In genomic region chr9:78378113-78378785, GRCm38 (mm10) we compare ENCODE assay signal across 8 mouse cellular contexts. TPM values are rescaled to one million over a fixed set of nuclear protein-coding genes. Genes with fewer than 3 reads are reported as not detected.
DNase-seq lines count a peak whose midpoint lies in the region; ATAC-seq lines count a peak whose summit lies in the region.

Gene Ooep, minus strand, starts transcription at chr9:78378725.

- H3K4me2 ChIP-seq in kidney, embryonic 14.5 days (replicated peaks; ENCODE audit: low read depth, low read length): peak within 1 kb of the TSS; percentile 51
- peak within 1 kb of the TSS; percentile 56 for H3K4me2 ChIP-seq in embryonic facial prominence, embryonic 14.5 days (ENCODE audit: low read depth, low read length)
- peak within 1 kb of the TSS; percentile 50 for H3K4me2 ChIP-seq in stomach, embryonic 14.5 days (replicated peaks; ENCODE audit: low read depth, low read length)

- peak within 1 kb of the TSS; percentile 52; the same call in 1 of the 2 replicates for H3K9ac ChIP-seq in kidney, embryonic 14.5 days (ENCODE audit: low read depth, low read length)
- peak within 1 kb of the TSS; percentile 41 for H3K9ac ChIP-seq in embryonic facial prominence, embryonic 14.5 days (ENCODE audit: low read depth, low read length)
- H3K9ac ChIP-seq in stomach, embryonic 14.5 days (replicated peaks; ENCODE audit: low read depth, low read length): no peak within 1 kb of the TSS

- peaks cover 12% of the 10 kb centered on the region for H3K4me1 ChIP-seq in kidney, embryonic 14.5 days (ENCODE audit: control insufficient read depth, insufficient read depth, low read length)
- no peaks in the 10 kb centered on the region for H3K4me1 ChIP-seq in embryonic facial prominence, embryonic 14.5 days (ENCODE audit: control insufficient read depth, insufficient read depth, low read length)
- peaks cover 7% of the 10 kb centered on the region; the same call in 1 of the 2 replicates for H3K4me1 ChIP-seq in stomach, embryonic 14.5 days (ENCODE audit: control insufficient read depth, insufficient read depth, low read length)

- WGBS in kidney, embryonic 14.5 days: 4% methylated on average over 21 of the region's 23 CpGs
- 4% methylated on average over 19 of the region's 23 CpGs for WGBS in embryonic facial prominence, embryonic 14.5 days
- WGBS in stomach, embryonic 14.5 days: 6% methylated on average over 19 of the region's 23 CpGs

- H3K4me3 ChIP-seq in kidney, embryonic 14.5 days (ENCODE audit: low read length): peak within 1 kb of the TSS; percentile 32
- H3K4me3 ChIP-seq in embryonic facial prominence, embryonic 14.5 days (ENCODE audit: low read depth, low read length): peak within 1 kb of the TSS; percentile 28
- peak within 1 kb of the TSS; percentile 18; the same call in 1 of the 2 replicates for H3K4me3 ChIP-seq in stomach, embryonic 14.5 days (ENCODE audit: low read depth, low read length)

- no peak for DNase-seq in kidney, adult 18-20 months
- peak; percentile 46 for DNase-seq in R1 (ENCODE audit: low read depth, low spot score)
- peak; percentile 82 for DNase-seq in embryonic facial prominence, embryonic 14.5 days (ENCODE audit: low spot score)
- peak; percentile 37 to 63 for DNase-seq in kidney, postnatal 4 days
- DNase-seq in mesoderm, embryonic 11.5 days (ENCODE audit: low read depth, low spot score): peak; percentile 28

- no peaks in the 10 kb centered on the region for H3K9me3 ChIP-seq in kidney, embryonic 14.5 days (ENCODE audit: control insufficient read depth, low read length)
- H3K9me3 ChIP-seq in embryonic facial prominence, embryonic 14.5 days (ENCODE audit: control insufficient read depth, low read length): no peaks in the 10 kb centered on the region
- H3K9me3 ChIP-seq in stomach, embryonic 14.5 days (ENCODE audit: control insufficient read depth, low read depth, low read length): no peaks in the 10 kb centered on the region

- H3K27me3 ChIP-seq in kidney, embryonic 14.5 days (ENCODE audit: control insufficient read depth, insufficient read depth, low read length): peaks cover 8% of the 10 kb centered on the region; the same call in 1 of the 2 replicates
- H3K27me3 ChIP-seq in embryonic facial prominence, embryonic 14.5 days (replicated peaks; ENCODE audit: control insufficient read depth, insufficient read depth, low read length): 0 out of 2 replicates have a peak, but pooled peaks cover 4% of the 10 kb centered on the region
- no peaks in the 10 kb centered on the region for H3K27me3 ChIP-seq in stomach, embryonic 14.5 days (ENCODE audit: control insufficient read depth, insufficient read depth, low read length)

- ATAC-seq in kidney, embryonic 14.5 days (ENCODE audit: low FRiP score, low TSS enrichment): peak; percentile 81
- peak; percentile 93 for ATAC-seq in embryonic facial prominence, embryonic 14.5 days (ENCODE audit: low read depth)
- ATAC-seq in stomach, embryonic 14.5 days (ENCODE audit: insufficient number of reproducible peaks, insufficient read depth, low FRiP score, low read depth): peak; percentile 79
- ATAC-seq in erythroid progenitor cell, adult 5-6 weeks (replicated peaks; ENCODE audit: low FRiP score, poor library complexity, severe bottlenecking): no peak

- H3K27ac ChIP-seq in kidney, embryonic 14.5 days (ENCODE audit: low read depth, low read length): no peak within 1 kb of the TSS
- H3K27ac ChIP-seq in embryonic facial prominence, embryonic 14.5 days (replicated peaks; ENCODE audit: low read depth, low read length): no peak within 1 kb of the TSS
- no peak within 1 kb of the TSS for H3K27ac ChIP-seq in stomach, embryonic 14.5 days (ENCODE audit: low read length)

- no peaks in the 10 kb centered on the region for H3K36me3 ChIP-seq in kidney, embryonic 14.5 days (ENCODE audit: control insufficient read depth, insufficient read depth, low read length)
- no peaks in the 10 kb centered on the region for H3K36me3 ChIP-seq in embryonic facial prominence, embryonic 14.5 days (ENCODE audit: control insufficient read depth, insufficient read depth, low read length)
- no peaks in the 10 kb centered on the region for H3K36me3 ChIP-seq in stomach, embryonic 14.5 days (ENCODE audit: control insufficient read depth, insufficient read depth, low read length)

RNA-seq across cellular contexts. Expression of gene Ooep, which starts in this region (rescaled TPM):
- 2.1 and 2.2 TPM in 2 replicates for polyA plus RNA-seq in kidney, embryonic 14.5 days (2014; fragmentation: Nextera tagmentation; extraction: Ambion mirVana)
- polyA plus RNA-seq in embryonic facial prominence, embryonic 14.5 days (2014; fragmentation: Nextera tagmentation; extraction: Ambion mirVana): 3.1 and 3.7 TPM in 2 replicates
- 0.35 and 0.74 TPM in 2 replicates for polyA plus RNA-seq in stomach, embryonic 14.5 days (2014; fragmentation: Nextera tagmentation; extraction: Ambion mirVana)
- not detected in 2 replicates for total RNA-seq in erythroid progenitor cell, adult 5-6 weeks (2015; ENCODE audit: low replicate concordance)
- total RNA-seq in erythroid progenitor cell, adult 5-6 weeks (2017; ENCODE audit: low replicate concordance): not detected in 2 replicates

Comparison
In these comparisons a context has a peak if more than half of its experiments do, and no peak if none do; other contexts are left out.
1. Peak in ATAC-seq, H3K4me3 ChIP-seq and H3K4me2 ChIP-seq in stomach, embryonic 14.5 days; RNA of the gene not detected or under 1 TPM.